Mouse (Mus musculus) left cerebral cortex, adult 2 months (tissue): ENCODE data around the gene Cd37. TPM values are rescaled to one million over a fixed set of nuclear protein-coding genes. Genes with fewer than 3 reads are reported as not detected.
A peak's percentile ranks its signal among the peaks of the same experiment; 100 is the strongest.

ENCODE experiments used
- DNase-seq, 2 experiments: peaks; one replicate each; pipeline ENCODE4 v3.0.0; 2021 to 2022; ENCODE audit warnings: low spot score in 2 of 2, mixed read lengths in 1 of 2; ENCODE audit errors: extremely low spot score in 1 of 2
- H3K27ac ChIP-seq: fragments of 200-600 bp; 2 replicates; pipeline ENCODE4 v1.8.1; 2022
- H3K4me3 ChIP-seq: fragments of 200-600 bp; 2 replicates; pipeline ENCODE4 v1.8.1; 2022
- CTCF ChIP-seq: fragments of 200-600 bp; IDR thresholded peaks from 2 replicates; pipeline ENCODE4 v1.8.1; 2022; ENCODE audit warnings: antibody characterized with exemption, mild to moderate bottlenecking, moderate library complexity
- intact Hi-C: fragments of 180-260 bp; cut with DNase I; formaldehyde crosslinking; loops from one replicate; pipeline ENCODE4 v1.15.1; 2025
- total RNA-seq, 2 experiments: library from RNA; stranded (reverse); gene quantifications; 2 replicates each; pipeline ENCODE4 v1.2.3; 2021

Gene Cd37
- total RNA-seq, 2 experiments from 2014 or later = 4.2 to 5.4 TPM

DNA sequence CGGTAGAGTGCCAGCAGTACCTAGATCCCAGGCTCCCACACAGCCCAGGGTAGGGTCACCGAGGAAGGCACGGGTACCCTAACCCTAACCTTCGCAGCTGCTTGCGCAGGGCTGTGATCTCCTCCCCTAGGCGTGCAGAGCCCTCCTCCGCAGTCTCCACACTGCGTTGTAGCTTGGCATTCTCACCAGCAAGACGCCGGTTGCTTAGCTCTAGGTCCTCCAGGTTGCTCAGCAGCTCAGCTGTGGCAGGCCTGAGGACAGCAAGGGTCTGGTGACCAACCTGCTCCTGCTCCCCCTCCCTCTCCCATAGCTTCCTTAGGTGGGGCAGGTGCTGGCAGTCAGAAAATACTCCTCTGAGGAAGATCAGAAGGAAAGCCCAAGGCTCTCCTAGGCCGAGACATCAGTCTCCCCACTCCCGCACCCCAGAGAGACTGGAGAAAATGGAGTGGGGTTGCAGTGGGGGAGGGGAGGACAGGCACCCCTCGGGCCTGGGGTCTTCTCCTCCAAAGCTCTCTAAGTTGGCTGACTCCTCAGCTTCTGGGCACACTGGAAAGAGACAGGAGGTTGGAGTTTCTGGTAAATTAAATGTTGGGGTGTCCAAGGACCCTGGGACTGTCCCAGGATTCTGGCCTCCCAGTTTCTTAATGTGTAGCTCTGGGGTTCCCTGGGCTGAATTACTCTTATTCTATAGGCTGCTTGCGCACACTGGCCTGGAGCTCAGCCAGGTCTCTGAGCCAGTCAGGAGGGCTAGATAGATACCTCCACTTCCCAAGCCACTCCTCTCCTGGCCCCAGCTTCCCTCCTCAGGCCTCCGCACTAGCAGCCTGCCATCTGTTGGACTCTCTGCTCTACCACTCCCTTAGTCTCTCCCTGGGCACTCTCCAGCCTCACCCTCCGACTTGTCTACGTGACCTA, 44.8 kb downstream of the Cd37 start:
- TF ChIP-seq CTCF = no peak
- no peak for DNase-seq
- Histone ChIP-seq H3K27ac (no peak overlapping the region), H3K4me3 (no peak overlapping the region)
- intact Hi-C loops = no loop called here

DNA sequence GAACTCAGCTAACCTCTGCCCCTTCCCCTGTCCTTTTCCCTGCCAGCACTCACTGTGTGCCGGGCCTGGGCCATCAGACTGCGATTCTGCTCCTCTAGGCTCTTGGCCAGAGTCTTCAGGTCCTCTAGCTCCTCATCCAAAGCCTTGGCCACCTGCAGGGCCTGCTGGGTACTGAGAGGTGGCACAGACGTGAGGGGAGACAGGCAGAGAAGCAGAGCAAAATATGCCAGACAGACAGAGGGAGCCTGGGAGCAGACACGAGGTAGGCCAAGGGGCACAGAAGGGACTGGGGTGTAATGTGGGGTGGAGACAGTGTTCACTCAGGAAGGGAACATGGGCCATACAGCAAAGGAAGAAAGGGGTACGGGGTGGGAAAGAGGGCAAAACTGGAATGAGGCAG, 45.5 kb downstream of the Cd37 start:
- intact Hi-C loops = no loop called here
- no peak for DNase-seq

GRCm38 (mm10) chr7:45192585-45193310, 46.2 kb downstream of the Cd37 start:
- Histone ChIP-seq H3K27ac (no peak overlapping the region), H3K4me3 (no peak overlapping the region)
- no peak for TF ChIP-seq CTCF
- no peak for DNase-seq
- intact Hi-C loops = no loop called here

More for the DNA sequence above, 45.5 kb downstream of the Cd37 start:
- no peak overlapping the region for H3K27ac ChIP-seq
- TF ChIP-seq CTCF = peak; percentile 2; the same call in 1 of the 2 replicates
- no peak overlapping the region for H3K4me3 ChIP-seq

GRCm38 (mm10) chr7:45191803-45192363, 47.0 kb downstream of the Cd37 start:
- TF ChIP-seq CTCF = no peak
- H3K4me3 ChIP-seq = no peak overlapping the region
- H3K27ac ChIP-seq = no peak overlapping the region
- intact Hi-C loops = no loop called here
- no peak for DNase-seq

DNA sequence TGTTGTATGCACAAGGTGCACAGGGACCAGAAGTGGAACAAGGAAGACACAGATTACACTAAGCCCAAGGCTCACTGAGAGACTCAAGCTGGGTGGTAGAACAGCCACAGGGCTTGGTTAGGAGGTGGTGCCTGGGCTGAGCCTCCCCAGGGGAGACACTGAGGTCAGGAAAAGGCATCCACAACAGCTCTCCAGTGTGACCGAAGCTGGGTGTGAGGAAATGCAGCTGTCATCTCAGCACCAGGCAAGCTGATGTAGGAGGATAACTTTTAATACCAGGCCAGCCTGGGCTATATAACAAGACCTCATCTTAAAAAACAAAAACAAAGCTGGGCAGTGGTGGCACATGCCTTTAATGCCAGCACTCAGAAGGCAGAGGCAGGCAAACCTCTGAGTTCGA, 47.8 kb downstream of the Cd37 start:
- Histone ChIP-seq H3K27ac (no peak overlapping the region), H3K4me3 (no peak overlapping the region)
- no peak for TF ChIP-seq CTCF
- no peak for DNase-seq
- intact Hi-C loops = no loop called here

GRCm38 (mm10) chr7:45190186-45190585, 48.7 kb downstream of the Cd37 start:
- peak overlapping the region; percentile 90 for H3K27ac ChIP-seq
- TF ChIP-seq CTCF = no peak

DNA sequence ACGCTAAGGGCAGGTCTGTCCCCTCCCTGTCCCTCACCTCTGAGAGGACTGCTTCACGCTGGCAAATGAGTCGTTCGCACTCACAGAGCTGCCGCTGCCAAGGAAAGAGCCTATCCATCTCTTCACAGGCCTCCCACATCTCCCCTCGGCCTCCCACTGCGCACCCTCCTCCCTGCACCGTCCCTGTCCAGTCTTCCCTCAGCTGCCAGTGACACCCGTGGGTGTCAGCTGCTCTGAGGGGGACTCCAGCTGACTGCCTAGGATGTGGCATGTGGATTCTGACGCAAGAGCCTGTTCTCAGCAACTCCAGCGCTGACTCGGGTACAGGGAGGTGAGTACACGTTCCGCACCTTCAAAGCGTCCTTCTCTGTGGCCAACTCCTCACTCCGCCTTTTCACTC, 49.3 kb downstream of the Cd37 start:
- intact Hi-C loops = loop anchor here (2.0 kb wide), 2 partner anchors 27 to 43 kb away; partner anchors contain the start of gene Slc17a7
- no peak for TF ChIP-seq CTCF
- DNase-seq = peak in 1 of 2 experiments; percentile 68
- peak overlapping the region; percentile 90 for H3K27ac ChIP-seq
- peak overlapping the region; percentile 21; the same call in 1 of the 2 replicates for H3K4me3 ChIP-seq

More at GRCm38 (mm10) chr7:45190186-45190585, 48.7 kb downstream of the Cd37 start:
- H3K4me3 ChIP-seq = no peak overlapping the region
- DNase-seq = no peak
- intact Hi-C loops = no loop called here

DNA sequence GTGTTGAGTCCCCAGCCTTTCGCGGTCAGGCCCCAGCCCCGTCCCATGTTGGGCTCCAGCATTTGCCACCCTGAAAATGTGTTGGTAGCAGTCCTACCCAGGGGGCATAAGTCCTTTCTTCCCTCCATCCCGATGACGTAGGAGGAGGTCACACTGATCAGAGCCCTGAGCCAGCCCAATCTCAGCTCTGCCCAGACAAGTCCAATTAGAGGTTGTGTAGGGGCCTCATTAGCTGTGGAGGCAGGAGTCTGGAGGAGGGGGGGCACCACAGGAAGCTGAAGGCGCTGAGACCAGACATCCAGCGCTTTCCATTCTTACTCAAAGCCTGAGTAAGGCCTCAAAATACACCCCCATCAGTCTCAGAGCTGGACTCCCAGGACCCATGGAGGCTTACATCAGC, 53.0 kb downstream of the Cd37 start:
- H3K27ac ChIP-seq = no peak overlapping the region
- no peak overlapping the region for H3K4me3 ChIP-seq
- no peak for TF ChIP-seq CTCF
- no peak for DNase-seq
- intact Hi-C loops = no loop called here

DNA sequence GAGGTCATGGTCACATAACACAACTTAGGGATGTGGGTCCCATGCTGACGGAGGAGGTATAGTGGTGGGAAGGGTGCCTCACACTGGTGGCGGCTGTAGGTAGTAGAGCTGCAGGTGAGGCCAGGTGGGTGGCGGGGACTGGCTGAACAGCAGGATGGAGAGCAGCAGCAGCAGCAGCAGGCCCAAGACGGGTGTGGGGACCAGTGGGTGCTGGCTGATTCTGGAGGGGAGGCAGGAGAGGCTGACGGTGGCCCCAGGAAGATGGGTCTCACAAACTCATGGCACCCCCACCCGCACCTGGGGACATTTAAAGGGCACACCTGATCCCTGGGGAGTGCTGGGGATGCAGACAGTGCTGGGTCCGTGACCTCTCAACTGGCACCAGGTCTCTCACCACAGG, 55.2 kb downstream of the Cd37 start:
- Histone ChIP-seq H3K27ac (no peak overlapping the region), H3K4me3 (no peak overlapping the region)
- intact Hi-C loops = no loop called here
- TF ChIP-seq CTCF = no peak
- DNase-seq = no peak

Other genes with a start within 250 kb of the Cd37 start
- 10 to 100 TPM; 36.4 to 36.9 TPM for gene Irf3, start 241.5 kb downstream of the Cd37 start, total RNA-seq
- gene Bcl2l12, start 240.4 kb downstream of the Cd37 start, total RNA-seq = 1 to 10 TPM; 3.0 to 3.8 TPM
- 100 to 1,000 TPM; 170 to 181 TPM for gene Scaf1, start 222.8 kb downstream of the Cd37 start, total RNA-seq
- 10 to 100 TPM; 11.8 to 12.2 TPM for gene Rras, start 221.2 kb downstream of the Cd37 start, total RNA-seq
- gene Prr12, start 186.2 kb downstream of the Cd37 start, total RNA-seq = 10 to 100 TPM; 70.0 to 73.4 TPM
- 10 to 100 TPM; 53.6 to 55.6 TPM for gene Nosip, start 176.7 kb downstream of the Cd37 start, total RNA-seq
- gene Prrg2, start 176.4 kb downstream of the Cd37 start, total RNA-seq = 10 to 100 TPM in 1 of 2 experiments, 1 to 10 TPM in 1; 9.0 to 10.4 TPM
- 1 to 10 TPM; 4.9 to 5.6 TPM for gene Rcn3, start 146.9 kb downstream of the Cd37 start, total RNA-seq
- 10 to 100 TPM; 16.7 to 23.4 TPM for gene Fcgrt, start 135.3 kb downstream of the Cd37 start, total RNA-seq
- 100 to 1,000 TPM; 421 to 444 TPM for gene Rps11, start 114.7 kb downstream of the Cd37 start, total RNA-seq
- gene Rpl13a, start 110.4 kb downstream of the Cd37 start, total RNA-seq = 100 to 1,000 TPM; 695 to 716 TPM
- not detected for gene Gm45713, start 102.9 kb downstream of the Cd37 start, total RNA-seq
- gene Flt3l, start 102.7 kb downstream of the Cd37 start, total RNA-seq = 1 to 10 TPM; 6.7 to 8.8 TPM
- 10 to 100 TPM; 47.6 to 48.4 TPM for gene Pih1d1, start 84.8 kb downstream of the Cd37 start, total RNA-seq
- 10 to 100 TPM; 15.9 to 23.1 TPM for gene Aldh16a1, start 84.5 kb downstream of the Cd37 start, total RNA-seq
- gene Slc17a7, start 75.2 kb downstream of the Cd37 start, total RNA-seq = 1,000 to 10,000 TPM; 1,255 to 1,327 TPM
- gene Gfy, start 59.5 kb downstream of the Cd37 start, total RNA-seq = under 1 TPM in 1 of 2 experiments, not detected in 1; 0.29 TPM
- not detected for gene Pth2, start 58.1 kb downstream of the Cd37 start, total RNA-seq
- 1 to 10 TPM; 6.7 to 7.5 TPM for gene Ccdc155, start 34.2 kb downstream of the Cd37 start, total RNA-seq
- 10 to 100 TPM; 32.4 to 33.5 TPM for gene Dkkl1, start 27.0 kb downstream of the Cd37 start, total RNA-seq
- 1 to 10 TPM; 3.9 to 4.1 TPM for gene Tead2, start 23.4 kb downstream of the Cd37 start, total RNA-seq
- gene Slc6a16, start 2.0 kb upstream of the Cd37 start, total RNA-seq = 1 to 10 TPM; 1.9 to 2.4 TPM
- under 1 TPM in 1 of 2 experiments, not detected in 1; 0.23 TPM for gene Slc6a21, start 38.4 kb upstream of the Cd37 start, total RNA-seq
- gene Trpm4, start 94.7 kb upstream of the Cd37 start, total RNA-seq = 10 to 100 TPM; 18.5 to 24.6 TPM
- under 1 TPM; 0.23 to 0.61 TPM for gene Hrc, start 96.2 kb upstream of the Cd37 start, total RNA-seq
- 100 to 1,000 TPM; 156 to 159 TPM for gene Ppfia3, start 127.9 kb upstream of the Cd37 start, total RNA-seq
- gene Lin7b, start 131.5 kb upstream of the Cd37 start, total RNA-seq = 100 to 1,000 TPM; 156 to 178 TPM
- 100 to 1,000 TPM; 428 to 429 TPM for gene Snrnp70, start 156.6 kb upstream of the Cd37 start, total RNA-seq
- gene Kcna7, start 166.5 kb upstream of the Cd37 start, total RNA-seq = not detected
- gene Ntf5, start 174.6 kb upstream of the Cd37 start, total RNA-seq = not detected
- not detected for gene Lhb, start 181.7 kb upstream of the Cd37 start, total RNA-seq
- 10 to 100 TPM; 18.2 to 19.2 TPM for gene Gys1, start 195.7 kb upstream of the Cd37 start, total RNA-seq
- gene Ruvbl2, start 199.0 kb upstream of the Cd37 start, total RNA-seq = 10 to 100 TPM; 34.4 to 39.9 TPM
- gene Ftl1, start 220.8 kb upstream of the Cd37 start, total RNA-seq = 100 to 1,000 TPM; 200 to 208 TPM
- gene Bax, start 227.8 kb upstream of the Cd37 start, total RNA-seq = 10 to 100 TPM; 66.9 to 67.4 TPM
- under 1 TPM in 1 of 2 experiments, not detected in 1; 0.30 TPM for gene Tulp2, start 242.8 kb upstream of the Cd37 start, total RNA-seq
- 1 to 10 TPM; 1.5 to 2.0 TPM for gene Gm45808, start 247.7 kb upstream of the Cd37 start, total RNA-seq
- gene Dhdh, start 249.7 kb upstream of the Cd37 start, total RNA-seq = 1 to 10 TPM; 3.7 to 4.8 TPM